Mouse (Mus musculus): ENCODE measurements around the gene Cdsn.

DNA sequence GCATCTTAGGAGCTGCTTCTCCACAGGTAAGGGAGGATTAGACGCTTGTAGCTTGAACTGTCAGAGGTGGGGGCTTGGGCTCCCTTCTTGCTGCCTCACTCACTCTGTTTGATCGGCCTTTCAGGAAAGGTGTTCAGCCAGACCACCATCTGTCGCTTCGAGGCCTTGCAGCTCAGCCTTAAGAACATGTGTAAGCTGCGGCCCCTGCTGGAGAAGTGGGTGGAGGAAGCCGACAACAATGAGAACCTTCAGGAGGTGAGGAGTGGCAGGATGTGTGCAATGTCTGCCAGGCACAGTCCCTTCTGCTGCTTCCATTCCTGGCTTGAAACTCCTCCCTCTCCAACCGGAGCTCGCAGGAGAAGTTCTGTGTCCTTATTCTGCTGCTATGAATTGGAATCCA, 42.6 kb upstream of the Cdsn start:
- TF ChIP-seq CTCF (IDR thresholded peaks at IDR 0.05; ENCODE audit: control insufficient read depth, insufficient read depth, low read length) (peak; percentile 58), POLR2A (IDR thresholded peaks at IDR 0.05; ENCODE audit: borderline replicate concordance, control insufficient read depth, low read depth, low read length) (no peak)
